Mouse (Mus musculus) neutrophil, adult 83 days (primary cell): ENCODE data around the gene Cdk11b. TPM values are rescaled to one million over a fixed set of nuclear protein-coding genes. Genes with fewer than 3 reads are reported as not detected.

Source experiments
- total RNA-seq, 2 experiments: library from RNA; stranded (reverse); gene quantifications; one replicate each; pipeline ENCODE4 v1.2.4; 2023

Cdk11b gene
- total RNA-seq, result 100 to 1,000 TPM; 112 to 122 TPM

DNA sequence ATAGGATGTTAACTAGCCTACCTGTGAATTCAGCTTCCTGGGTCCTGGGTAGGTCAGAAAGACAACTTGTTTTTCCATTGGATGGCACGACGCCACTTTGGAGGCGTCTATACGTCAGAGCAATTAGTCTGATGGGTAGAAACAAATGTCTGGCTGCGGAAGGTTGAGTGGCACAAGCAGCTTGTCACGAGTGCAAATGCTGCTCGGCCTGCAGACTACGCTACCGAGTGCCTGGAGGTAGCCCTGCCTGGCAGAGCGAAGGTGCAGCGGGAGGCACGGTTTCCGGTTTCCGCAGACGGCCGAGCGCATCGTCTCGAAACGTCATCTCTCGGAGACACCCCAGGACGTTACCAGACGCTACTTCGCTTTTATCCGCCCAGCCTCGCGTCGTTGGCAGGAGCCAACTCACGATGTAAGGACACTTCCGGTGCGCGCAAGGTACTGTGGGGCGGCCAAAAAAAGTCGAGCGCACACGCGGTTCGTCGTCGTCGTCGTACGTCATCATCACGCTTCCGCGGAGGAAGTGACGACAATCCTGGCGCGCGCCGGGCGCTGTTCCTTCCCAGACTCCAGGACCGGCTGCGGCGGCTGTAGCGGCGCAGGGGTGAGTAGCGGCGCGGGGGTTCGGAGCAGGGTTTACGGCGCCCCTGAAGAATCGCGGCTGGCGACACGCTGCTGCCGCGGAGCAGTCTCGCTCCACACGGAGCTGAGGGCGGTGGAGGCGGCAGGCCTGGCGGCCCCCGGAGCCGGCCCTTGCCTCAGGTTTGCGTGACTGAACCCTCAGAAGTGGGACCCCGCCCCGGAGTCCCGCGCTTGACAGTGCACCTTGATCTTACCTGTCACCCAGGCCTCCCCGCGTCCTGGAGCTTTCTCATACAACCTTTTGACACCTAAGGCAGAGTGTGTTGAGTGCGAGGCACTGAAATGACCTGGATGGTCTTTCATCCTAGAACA is at the start of gene Cdk11b:
Gene Cdk11b, plus strand, starts transcription at position 517 of the 954 bp plus-strand sequence.

DNA sequence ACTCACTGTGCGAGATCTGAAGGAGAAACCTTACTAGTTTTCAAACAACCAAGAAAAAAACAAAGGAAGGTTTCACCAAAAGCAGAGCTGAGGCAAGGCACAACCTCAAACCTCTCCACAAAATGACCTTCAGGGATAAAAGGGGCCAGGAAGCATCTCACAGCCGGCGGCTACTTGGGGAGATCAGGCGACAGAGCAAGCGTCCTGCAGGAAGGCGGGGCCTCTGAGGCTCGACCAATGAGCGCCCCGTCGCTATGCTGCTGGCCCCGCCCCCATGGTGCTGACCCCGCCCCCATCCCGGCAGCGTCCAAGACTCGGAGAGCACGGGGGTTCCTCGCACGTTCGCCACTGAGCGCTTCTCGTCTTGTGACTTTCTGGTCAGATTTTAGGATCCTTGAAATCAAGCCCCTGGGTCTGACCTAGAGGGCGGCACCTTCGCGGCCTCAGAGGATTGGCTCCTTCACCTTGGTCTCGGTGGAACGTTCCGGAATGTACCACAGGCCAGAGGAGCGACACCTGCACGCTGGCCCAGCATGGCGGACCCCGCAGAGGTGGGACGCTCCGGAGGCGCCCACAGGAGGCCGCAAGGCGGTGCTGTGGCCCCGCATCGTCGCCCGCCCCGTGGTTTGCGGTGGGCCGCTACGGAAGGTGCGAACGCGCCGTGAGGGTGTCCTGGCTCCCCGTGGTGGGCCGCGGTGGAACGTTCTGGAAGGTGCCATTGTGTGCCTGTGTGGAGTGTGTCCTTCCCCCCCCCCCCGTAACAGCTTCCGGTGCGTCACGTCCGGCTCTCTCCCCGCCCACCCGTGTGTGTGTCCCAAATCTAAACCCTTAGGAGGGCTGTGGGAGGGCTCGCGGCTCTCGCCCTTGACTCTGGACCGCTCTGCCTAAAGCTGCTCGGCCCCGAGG is 23.3 kb upstream of the Cdk11b start, which contains the start of gene Slc35e2:
Gene Slc35e2, plus strand, starts transcription at position 326 of the 906 bp plus-strand sequence.

DNA sequence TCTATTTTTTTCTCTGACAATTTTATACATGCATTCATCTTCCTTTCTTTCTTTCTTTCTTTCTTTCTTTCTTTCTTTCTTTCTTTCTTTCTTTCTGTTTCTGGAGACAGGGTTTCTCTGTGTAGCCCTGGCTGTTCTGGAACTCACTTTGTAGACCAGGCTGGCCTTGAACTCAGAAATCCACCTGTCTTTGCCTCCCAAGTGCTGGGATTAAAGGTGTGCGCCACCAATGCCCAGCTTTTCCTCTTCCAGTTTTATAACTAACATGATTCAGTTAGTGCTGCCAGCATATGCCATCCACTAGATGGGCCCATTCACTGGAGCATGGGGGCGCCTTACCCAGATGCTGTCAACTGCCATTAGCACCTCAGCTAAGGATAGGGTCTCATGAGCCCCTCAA is 20.7 kb downstream of the Cdk11b start, which contains the start of gene Gm10563:
Gene Gm10563, minus strand, starts transcription at position 101 of the 400 bp plus-strand sequence.

DNA sequence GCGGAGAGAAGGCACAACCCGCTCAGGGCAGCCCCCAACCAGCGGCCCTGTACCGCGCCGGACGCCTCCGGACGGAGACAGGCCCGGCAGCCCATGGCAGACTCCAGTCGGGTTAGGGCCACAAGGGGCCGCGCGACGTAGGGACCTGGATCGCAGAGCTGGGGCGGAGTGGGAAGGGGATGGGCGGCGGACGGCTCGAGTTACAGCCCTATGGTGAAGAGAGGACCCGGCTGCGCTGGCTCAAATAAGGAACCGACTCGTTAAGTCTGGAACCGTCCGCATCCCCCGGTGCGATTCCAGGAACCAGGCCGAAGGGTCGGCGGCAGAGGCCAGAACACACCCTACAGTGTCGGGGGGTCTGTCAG is 28.4 kb downstream of the Cdk11b start, which contains the start of gene Mmp23:
Gene Mmp23, minus strand, starts transcription at position 299 of the 365 bp plus-strand sequence.

DNA sequence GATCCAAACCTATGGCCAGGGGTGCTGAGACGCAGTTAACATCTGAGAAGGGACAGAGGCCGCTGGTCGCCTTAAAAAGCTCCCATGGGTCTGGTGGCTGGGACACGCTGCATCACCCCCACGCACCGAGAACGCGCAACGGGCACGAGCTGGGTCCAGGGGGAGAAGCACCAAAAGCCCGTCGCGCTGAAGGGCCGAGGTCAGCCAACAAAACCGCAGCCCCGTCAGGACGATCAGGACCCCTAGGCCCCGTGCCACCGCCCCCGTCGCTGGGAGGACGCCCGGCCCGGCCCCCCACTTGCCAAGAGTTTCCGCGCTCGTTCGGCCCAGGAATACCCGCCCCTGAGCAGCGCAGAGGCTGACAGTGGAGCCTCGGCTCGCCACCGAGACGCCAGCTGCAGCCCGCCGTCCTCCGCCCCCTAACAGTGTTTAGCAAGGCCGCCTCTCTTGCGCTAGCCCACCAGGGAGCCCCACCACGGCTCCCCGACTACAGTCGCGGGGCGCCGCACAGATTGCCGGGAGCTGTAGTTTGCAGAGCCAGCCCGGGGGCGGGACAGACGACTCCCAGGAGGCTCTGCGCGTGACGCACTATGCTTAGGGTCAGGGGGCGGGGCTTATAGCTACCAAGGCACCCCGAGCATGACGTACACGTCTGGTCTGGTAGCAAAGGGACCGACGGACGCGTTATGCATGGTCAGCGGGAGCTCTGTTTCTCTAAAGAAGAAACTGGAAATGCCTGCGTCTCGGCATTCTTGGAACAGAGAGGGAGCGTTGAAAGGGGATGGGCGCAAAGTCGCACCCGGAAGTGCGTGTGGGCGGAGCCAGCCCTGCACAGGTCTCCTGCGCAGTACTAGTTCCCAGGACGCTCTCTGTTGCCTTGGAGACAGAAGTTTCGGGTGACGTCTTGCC is 44.3 kb downstream of the Cdk11b start, which contains the start of gene Mib2:
Gene Mib2, minus strand, starts transcription at position 510 of the 909 bp plus-strand sequence.

DNA sequence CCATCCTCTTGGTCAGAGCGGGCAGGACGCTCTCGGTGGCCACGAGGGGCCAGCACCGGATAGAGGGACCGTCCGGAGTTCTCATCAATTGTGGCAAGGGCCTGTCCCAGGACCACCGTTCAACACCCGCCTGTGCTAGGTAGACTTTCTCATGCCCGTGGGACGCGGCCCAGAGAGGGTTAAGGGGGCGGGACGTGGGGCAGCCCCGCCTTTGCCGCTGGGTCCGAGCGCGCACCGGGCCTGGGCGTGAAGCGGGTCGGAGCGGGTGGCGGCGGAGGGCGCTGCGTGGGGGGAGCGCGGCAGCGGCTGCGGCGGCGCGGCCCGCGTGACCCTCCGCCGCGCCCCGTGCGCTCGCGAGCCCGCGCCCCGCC is 69.4 kb downstream of the Cdk11b start, which contains the start of gene Fndc10:
Gene Fndc10, plus strand, starts transcription at position 232 of the 371 bp plus-strand sequence.

Other genes with a start within 250 kb of the Cdk11b start
- not detected for gene Gabrd, start 226.7 kb upstream of the Cdk11b start, total RNA-seq
- gene Cfap74, start 215.7 kb upstream of the Cdk11b start, total RNA-seq, result under 1 TPM; 0.48 to 0.55 TPM
- not detected for gene Tmem52, start 155.7 kb upstream of the Cdk11b start, total RNA-seq
- gene Gnb1, start 133.5 kb upstream of the Cdk11b start, total RNA-seq, result 100 to 1,000 TPM; 248 to 278 TPM
- gene Nadk, start 62.5 kb upstream of the Cdk11b start, total RNA-seq, result 100 to 1,000 TPM; 330 to 334 TPM
- gene Slc35e2, start 23.4 kb upstream of the Cdk11b start, total RNA-seq, result 10 to 100 TPM; 16.7 to 17.2 TPM
- not detected for gene Gm10563, start 20.6 kb downstream of the Cdk11b start, total RNA-seq
- under 1 TPM; 0.39 to 0.75 TPM for gene Mmp23, start 28.5 kb downstream of the Cdk11b start, total RNA-seq
- 10 to 100 TPM; 36.8 TPM for gene Mib2, start 44.3 kb downstream of the Cdk11b start, total RNA-seq
- gene Fndc10, start 69.5 kb downstream of the Cdk11b start, total RNA-seq, result under 1 TPM; 0.49 to 0.57 TPM
- gene Ssu72, start 79.9 kb downstream of the Cdk11b start, total RNA-seq, result 10 to 100 TPM; 87.7 to 96.0 TPM
- under 1 TPM; 0.18 to 0.20 TPM for gene Tmem240, start 109.9 kb downstream of the Cdk11b start, total RNA-seq
- 10 to 100 TPM; 14.9 to 15.3 TPM for gene Atad3a, start 136.2 kb downstream of the Cdk11b start, total RNA-seq
- under 1 TPM; 0.09 to 0.11 TPM for gene Vwa1, start 149.8 kb downstream of the Cdk11b start, total RNA-seq
- gene Tmem88b, start 161.0 kb downstream of the Cdk11b start, total RNA-seq, result not detected
- gene Ankrd65, start 165.6 kb downstream of the Cdk11b start, total RNA-seq, result not detected
- gene Mrpl20, start 178.0 kb downstream of the Cdk11b start, total RNA-seq, result 10 to 100 TPM; 47.8 to 55.1 TPM
- 100 to 1,000 TPM; 114 to 134 TPM for gene Ccnl2, start 187.6 kb downstream of the Cdk11b start, total RNA-seq
- 10 to 100 TPM; 81.9 to 91.0 TPM for gene Aurkaip1, start 206.4 kb downstream of the Cdk11b start, total RNA-seq
- gene Mxra8, start 214.8 kb downstream of the Cdk11b start, total RNA-seq, result 1 to 10 TPM in 1 of 2 experiments, under 1 TPM in 1; 0.57 to 1.3 TPM
- gene Dvl1, start 222.5 kb downstream of the Cdk11b start, total RNA-seq, result 10 to 100 TPM; 43.2 to 47.3 TPM
- gene Tas1r3, start 238.5 kb downstream of the Cdk11b start, total RNA-seq, result 1 to 10 TPM; 2.5 to 2.7 TPM
- 10 to 100 TPM; 17.2 to 22.4 TPM for gene Cptp, start 244.6 kb downstream of the Cdk11b start, total RNA-seq
- 10 to 100 TPM; 35.3 to 37.1 TPM for gene Ints11, start 244.7 kb downstream of the Cdk11b start, total RNA-seq